Mouse (Mus musculus): ENCODE data around the gene Tbc1d2b. TPM values are rescaled to one million over a fixed set of nuclear protein-coding genes. Genes with fewer than 3 reads are reported as not detected.

Gene Tbc1d2b
- polyA plus RNA-seq, 1 experiment from 2014 or later, result 7.7 TPM

DNA sequence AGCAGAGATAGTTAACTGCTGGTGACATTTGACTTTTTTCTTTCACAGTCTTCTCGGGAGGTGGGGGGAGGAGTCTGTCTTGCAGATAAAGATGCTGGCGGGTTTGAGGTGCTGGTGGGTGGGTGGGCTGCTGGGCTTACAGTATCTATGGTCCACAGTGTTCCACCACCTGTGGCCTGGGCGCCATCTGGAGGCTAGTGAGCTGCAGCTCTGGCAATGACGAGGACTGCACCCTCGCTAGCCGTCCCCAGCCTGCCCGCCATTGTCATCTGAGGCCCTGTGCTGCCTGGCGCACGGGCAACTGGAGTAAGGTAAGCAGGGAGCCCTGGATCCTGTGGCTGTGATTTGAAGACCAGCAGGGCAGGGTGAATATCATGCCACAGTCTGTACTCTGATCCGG is 75.6 kb downstream of the Tbc1d2b start:
- no peaks in the 10 kb centered on the region for H3K9me3 ChIP-seq (replicated peaks)
- ATAC-seq (ENCODE audit: insufficient read depth), result no peak
- WGBS (ENCODE audit: insufficient replicate concordance), result 61% methylated on average over 10 of the region's 10 CpGs
- no peak overlapping the region for H3K4me3 ChIP-seq (replicated peaks)
- H3K27me3 ChIP-seq, result no peaks in the 10 kb centered on the region
- H3K4me2 ChIP-seq, result no peak overlapping the region
- no peaks in the 10 kb centered on the region for H3K36me3 ChIP-seq (replicated peaks)
- H3K4me1 ChIP-seq (replicated peaks), result peaks cover 8% of the 10 kb centered on the region
- no peak overlapping the region for H3K9ac ChIP-seq
- no peak overlapping the region for H3K27ac ChIP-seq (replicated peaks)

DNA sequence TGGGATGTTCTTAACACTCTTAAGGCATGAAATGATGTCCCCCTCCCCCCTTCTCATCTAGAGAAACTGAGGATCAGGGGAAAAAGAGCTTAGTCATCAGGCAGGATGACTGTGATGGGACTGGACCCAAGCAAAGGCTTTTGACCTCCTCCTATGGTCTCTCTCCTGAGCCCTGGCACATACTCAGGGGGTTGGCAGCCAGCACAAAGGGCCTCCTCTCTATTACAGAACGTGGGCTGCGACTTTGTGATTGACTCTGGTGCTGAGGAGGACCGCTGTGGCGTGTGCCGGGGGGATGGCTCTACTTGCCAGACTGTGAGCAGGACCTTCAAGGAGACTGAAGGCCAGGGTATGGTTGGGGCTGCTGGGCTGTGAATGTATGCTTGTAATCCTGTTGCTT is 81.2 kb downstream of the Tbc1d2b start:
- no peak overlapping the region for H3K4me2 ChIP-seq
- no peak for ATAC-seq (ENCODE audit: insufficient read depth)
- 62% methylated on average over 5 of the region's 5 CpGs for WGBS (ENCODE audit: insufficient replicate concordance)
- no peak overlapping the region for H3K9ac ChIP-seq
- no peaks in the 10 kb centered on the region for H3K9me3 ChIP-seq (replicated peaks)
- no peak overlapping the region for H3K4me3 ChIP-seq (replicated peaks)
- H3K27me3 ChIP-seq, result no peaks in the 10 kb centered on the region
- H3K36me3 ChIP-seq (replicated peaks), result no peaks in the 10 kb centered on the region
- no peaks in the 10 kb centered on the region for H3K4me1 ChIP-seq (replicated peaks)
- H3K27ac ChIP-seq (replicated peaks), result no peak overlapping the region

DNA sequence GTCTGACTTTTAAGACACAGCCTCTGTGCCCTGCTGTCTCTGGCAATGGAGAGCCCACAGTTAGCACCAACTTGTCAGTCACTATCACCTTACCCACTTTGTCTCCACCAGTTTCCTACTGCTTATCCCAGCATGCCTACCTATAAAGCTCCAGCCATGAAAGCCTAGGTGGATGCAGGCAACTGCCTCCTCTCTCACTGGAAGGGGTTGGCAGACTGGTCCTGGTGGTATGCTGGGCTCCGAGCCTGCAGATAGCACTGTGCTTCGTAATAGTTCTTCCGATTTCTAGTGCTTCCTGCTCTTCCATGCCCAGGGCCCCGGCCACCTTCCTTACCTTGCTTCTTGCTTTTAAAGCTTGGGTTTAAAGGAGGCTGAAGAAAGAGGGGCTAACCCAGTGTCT is 81.7 kb downstream of the Tbc1d2b start:
- no peaks in the 10 kb centered on the region for H3K4me1 ChIP-seq (replicated peaks)
- H3K9ac ChIP-seq, result no peak overlapping the region
- no peak for ATAC-seq (ENCODE audit: insufficient read depth)
- no peak overlapping the region for H3K4me2 ChIP-seq
- no peak overlapping the region for H3K4me3 ChIP-seq (replicated peaks)
- 74% methylated on average over 4 of the region's 4 CpGs for WGBS (ENCODE audit: insufficient replicate concordance)
- no peaks in the 10 kb centered on the region for H3K9me3 ChIP-seq (replicated peaks)
- H3K36me3 ChIP-seq (replicated peaks), result no peaks in the 10 kb centered on the region
- no peak overlapping the region for H3K27ac ChIP-seq (replicated peaks)
- H3K27me3 ChIP-seq, result no peaks in the 10 kb centered on the region

DNA sequence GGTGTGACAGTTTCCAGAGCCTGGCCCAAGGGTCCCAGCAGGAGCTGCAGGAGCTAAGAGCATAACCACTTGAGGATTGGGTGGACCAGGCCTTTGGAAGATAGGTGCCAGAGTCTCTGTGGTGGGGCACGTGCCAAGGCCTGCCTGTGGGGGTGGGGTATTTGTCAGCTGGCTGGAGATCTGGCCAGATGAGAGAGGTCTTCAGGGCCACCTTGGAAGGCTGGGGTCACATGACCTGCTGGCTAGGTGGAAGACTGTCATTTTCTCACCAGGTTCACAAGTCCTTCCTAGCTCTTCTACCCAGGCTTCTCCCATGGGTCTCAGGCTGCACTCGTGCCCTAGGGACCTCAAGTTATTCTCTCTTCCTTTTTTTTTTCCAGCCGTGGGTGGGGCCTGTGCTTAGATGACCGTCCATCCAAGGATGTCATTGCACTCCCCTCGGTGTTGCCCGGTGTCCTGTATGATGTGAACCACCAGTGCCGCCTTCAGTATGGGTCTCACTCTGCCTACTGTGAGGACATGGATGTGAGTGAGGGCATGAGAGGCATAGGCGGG is 85.2 kb downstream of the Tbc1d2b start:
- ATAC-seq (ENCODE audit: insufficient read depth), result no peak
- Histone ChIP-seq H3K27ac (replicated peaks) (no peak overlapping the region), H3K9ac (no peak overlapping the region), H3K4me1 (replicated peaks) (no peaks in the 10 kb centered on the region), H3K9me3 (replicated peaks) (no peaks in the 10 kb centered on the region), H3K27me3 (no peaks in the 10 kb centered on the region), H3K4me3 (replicated peaks) (no peak overlapping the region), H3K36me3 (replicated peaks) (no peaks in the 10 kb centered on the region), H3K4me2 (no peak overlapping the region)
- 57% methylated on average over 8 of the region's 8 CpGs for WGBS (ENCODE audit: insufficient replicate concordance)

DNA sequence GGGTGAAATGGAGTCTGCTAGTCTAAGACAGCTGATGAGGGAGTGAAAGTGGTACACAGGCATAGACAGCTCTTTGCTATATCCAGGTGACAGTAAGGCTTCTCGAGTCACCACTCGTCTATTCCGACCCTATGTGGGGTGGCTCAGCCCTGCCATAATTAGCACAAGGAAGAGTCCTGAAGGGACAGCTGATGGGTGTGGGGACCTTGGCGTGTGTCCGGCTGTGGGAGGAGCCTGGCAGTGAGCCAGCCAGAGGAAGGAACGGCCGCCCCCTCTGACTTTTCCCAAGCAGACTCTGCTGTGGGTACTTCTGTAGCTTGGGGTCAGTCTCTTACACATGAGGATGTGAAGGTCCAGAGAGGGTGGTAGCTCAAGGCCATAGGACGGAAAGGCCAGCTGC is 86.5 kb downstream of the Tbc1d2b start:
- Histone ChIP-seq H3K4me1 (replicated peaks) (no peaks in the 10 kb centered on the region), H3K36me3 (replicated peaks) (no peaks in the 10 kb centered on the region), H3K4me2 (no peak overlapping the region), H3K9ac (no peak overlapping the region), H3K9me3 (replicated peaks) (no peaks in the 10 kb centered on the region), H3K27ac (replicated peaks) (no peak overlapping the region), H3K27me3 (no peaks in the 10 kb centered on the region), H3K4me3 (replicated peaks) (no peak overlapping the region)
- 0 out of 2 replicates have a peak, but pooled peaks have one; percentile 9 for ATAC-seq (ENCODE audit: insufficient read depth)
- 56% methylated on average over 8 of the region's 8 CpGs for WGBS (ENCODE audit: insufficient replicate concordance)

DNA sequence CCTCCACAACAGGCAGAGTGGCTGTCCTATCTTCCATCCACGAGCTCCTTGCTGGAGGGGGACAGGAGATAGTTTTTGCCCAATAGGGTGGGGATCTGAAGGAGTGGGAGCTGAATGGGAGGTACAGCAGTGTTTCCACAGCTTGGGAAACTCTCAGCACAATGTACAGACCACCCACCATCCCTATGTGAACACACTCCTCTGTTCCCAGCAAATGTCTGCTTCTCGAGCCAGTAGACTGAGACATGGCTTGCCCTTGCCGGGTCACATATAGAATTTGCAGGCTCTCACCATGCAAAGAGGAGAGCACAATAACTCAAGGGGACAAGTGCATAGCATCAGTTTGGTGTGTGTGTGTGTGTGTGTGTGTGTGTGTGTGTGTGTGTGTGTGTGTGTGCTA is 87.1 kb downstream of the Tbc1d2b start:
- no peak overlapping the region for H3K27ac ChIP-seq (replicated peaks)

DNA sequence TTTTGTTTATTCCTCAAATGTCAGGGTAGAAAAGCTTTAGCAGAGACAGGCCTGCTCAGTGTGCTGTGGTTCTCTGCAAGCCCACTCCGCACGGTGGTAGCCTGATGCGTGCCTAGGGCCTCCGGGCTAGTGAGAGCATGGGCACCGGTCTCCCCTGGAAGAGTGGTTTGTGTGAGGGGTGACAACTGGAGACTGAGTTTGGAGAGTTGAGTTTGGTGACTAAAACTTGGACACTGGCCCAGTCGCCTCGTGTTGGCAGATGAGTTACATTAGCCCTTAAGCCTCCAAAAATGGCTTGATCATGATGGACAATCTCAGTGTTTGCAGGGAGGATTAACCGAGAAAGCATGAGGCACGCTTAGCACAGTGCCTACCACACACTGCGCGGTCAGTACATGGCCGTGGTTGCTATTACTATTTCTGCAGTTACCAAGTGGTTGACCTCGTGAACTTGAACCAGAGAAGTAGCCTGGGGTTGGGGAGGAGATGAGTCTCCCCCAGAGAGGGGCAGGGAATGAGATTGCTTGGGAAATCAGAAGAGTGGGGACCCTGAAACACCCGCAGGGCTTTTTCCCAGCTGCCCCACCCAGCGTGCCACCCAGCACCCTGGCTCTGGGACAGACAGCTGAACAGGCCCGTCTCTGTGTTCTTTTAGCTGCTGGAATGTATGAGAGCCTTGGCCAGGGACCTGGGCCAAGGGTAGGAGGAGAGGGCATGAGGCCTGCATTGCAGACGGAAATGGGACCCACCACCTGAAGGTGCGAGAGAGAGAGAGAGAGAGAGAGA is 87.8 kb downstream of the Tbc1d2b start:
- no peak overlapping the region for H3K9ac ChIP-seq

More for the DNA sequence above, 87.1 kb downstream of the Tbc1d2b start:
- Histone ChIP-seq H3K4me1 (replicated peaks) (no peaks in the 10 kb centered on the region), H3K9me3 (replicated peaks) (no peaks in the 10 kb centered on the region), H3K9ac (no peak overlapping the region), H3K27me3 (no peaks in the 10 kb centered on the region), H3K4me2 (no peak overlapping the region), H3K4me3 (replicated peaks) (no peak overlapping the region), H3K36me3 (replicated peaks) (no peaks in the 10 kb centered on the region)
- WGBS (ENCODE audit: insufficient replicate concordance), result 49% methylated on average over 3 of the region's 3 CpGs
- no peak for ATAC-seq (ENCODE audit: insufficient read depth)

DNA sequence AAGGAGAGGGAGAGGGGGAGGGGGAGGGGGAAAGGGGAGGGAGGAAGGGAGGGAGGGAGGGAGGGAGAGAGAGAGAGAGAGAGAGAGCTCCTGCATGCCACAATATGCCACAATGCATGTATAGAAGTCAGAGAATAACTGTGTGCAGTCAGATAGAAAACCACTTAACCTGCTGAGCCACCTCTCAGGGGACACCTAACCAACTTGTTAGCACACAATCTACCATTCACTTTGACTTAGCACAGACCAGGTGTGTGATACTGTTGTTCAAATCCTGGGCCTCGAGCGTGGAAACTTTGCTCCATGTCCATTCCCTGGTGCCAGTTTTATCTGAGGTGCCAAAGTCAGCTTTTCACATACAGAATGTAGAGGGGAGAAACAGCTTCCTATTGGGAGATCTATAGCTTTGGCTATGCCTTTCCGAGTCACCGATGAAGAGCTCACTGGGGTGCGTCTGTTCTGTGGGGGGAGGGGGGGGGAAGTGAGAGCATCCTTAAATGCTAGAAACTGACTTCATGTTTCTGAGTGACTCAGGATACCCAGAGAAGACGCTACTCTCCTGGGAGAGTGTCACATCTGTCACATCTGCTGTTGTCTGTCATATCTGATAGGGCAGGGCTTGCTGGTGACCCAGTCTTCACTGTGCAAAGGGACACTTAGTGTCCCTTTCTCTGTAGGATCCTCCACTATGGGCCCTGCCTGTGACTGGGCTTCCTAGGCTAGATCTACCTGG is 88.8 kb downstream of the Tbc1d2b start:
- Histone ChIP-seq H3K27ac (replicated peaks) (no peak overlapping the region), H3K9ac (no peak overlapping the region), H3K4me3 (replicated peaks) (no peak overlapping the region), H3K4me1 (replicated peaks) (no peaks in the 10 kb centered on the region), H3K4me2 (no peak overlapping the region), H3K9me3 (replicated peaks) (no peaks in the 10 kb centered on the region), H3K36me3 (replicated peaks) (no peaks in the 10 kb centered on the region), H3K27me3 (no peaks in the 10 kb centered on the region)
- ATAC-seq (ENCODE audit: insufficient read depth), result no peak
- 66% methylated on average over 6 of the region's 6 CpGs for WGBS (ENCODE audit: insufficient replicate concordance)

More for the DNA sequence above, 87.8 kb downstream of the Tbc1d2b start:
- no peak overlapping the region for H3K4me2 ChIP-seq
- no peaks in the 10 kb centered on the region for H3K27me3 ChIP-seq
- no peaks in the 10 kb centered on the region for H3K9me3 ChIP-seq (replicated peaks)
- no peak for ATAC-seq (ENCODE audit: insufficient read depth)
- no peaks in the 10 kb centered on the region for H3K4me1 ChIP-seq (replicated peaks)
- no peak overlapping the region for H3K4me3 ChIP-seq (replicated peaks)
- H3K36me3 ChIP-seq (replicated peaks), result no peaks in the 10 kb centered on the region
- 65% methylated on average over 18 of the region's 18 CpGs for WGBS (ENCODE audit: insufficient replicate concordance)
- no peak overlapping the region for H3K27ac ChIP-seq (replicated peaks)

DNA sequence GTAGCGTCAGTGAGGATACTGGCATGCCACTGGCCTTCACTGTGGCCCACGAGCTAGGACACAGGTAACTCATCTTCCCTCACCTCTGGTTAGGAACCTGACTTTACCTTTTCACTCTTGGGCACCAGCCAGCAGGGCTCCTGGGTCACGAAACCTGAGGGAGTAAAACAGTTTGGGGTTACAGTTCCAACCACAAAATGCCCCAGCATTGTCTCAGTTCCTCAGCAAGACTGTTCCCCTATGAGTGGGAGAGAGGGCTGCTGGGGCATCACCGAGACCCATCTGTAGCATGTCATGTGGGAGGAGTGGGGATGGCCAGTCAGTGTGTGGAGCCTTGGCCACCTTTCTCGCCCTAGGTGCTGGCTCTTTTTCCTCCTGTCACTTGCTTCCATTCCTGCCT is 91.2 kb downstream of the Tbc1d2b start:
- Histone ChIP-seq H3K36me3 (replicated peaks) (no peaks in the 10 kb centered on the region), H3K9me3 (replicated peaks) (no peaks in the 10 kb centered on the region), H3K27ac (replicated peaks) (no peak overlapping the region), H3K27me3 (no peaks in the 10 kb centered on the region), H3K4me2 (no peak overlapping the region), H3K4me3 (replicated peaks) (no peak overlapping the region), H3K9ac (no peak overlapping the region), H3K4me1 (replicated peaks) (no peaks in the 10 kb centered on the region)
- no peak for ATAC-seq (ENCODE audit: insufficient read depth)
- WGBS (ENCODE audit: insufficient replicate concordance), result 54% methylated on average over 5 of the region's 5 CpGs

DNA sequence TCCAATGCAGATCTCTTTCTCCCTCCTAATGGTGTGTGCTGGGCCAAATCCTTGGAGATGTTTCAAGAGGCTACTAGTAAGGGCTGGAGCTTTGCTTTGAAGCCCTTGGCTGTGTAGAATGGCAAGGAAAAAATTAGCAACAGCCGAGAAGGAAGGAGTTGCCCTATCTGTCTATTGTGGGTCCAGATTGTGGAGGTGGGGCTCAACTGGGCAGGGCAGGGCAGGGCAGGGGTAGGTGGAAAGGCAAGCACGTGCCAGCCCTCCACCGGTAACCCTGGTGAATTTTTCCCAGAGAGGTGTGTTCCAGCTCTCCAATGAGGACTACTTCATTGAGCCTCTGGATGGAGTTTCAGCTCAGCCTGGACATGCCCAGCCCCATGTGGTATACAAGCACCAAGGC is 97.3 kb downstream of the Tbc1d2b start:
- no peak overlapping the region for H3K9ac ChIP-seq
- H3K9me3 ChIP-seq (replicated peaks), result no peaks in the 10 kb centered on the region
- H3K4me2 ChIP-seq, result no peak overlapping the region
- H3K27ac ChIP-seq (replicated peaks), result no peak overlapping the region
- H3K4me1 ChIP-seq (replicated peaks), result no peaks in the 10 kb centered on the region
- H3K36me3 ChIP-seq (replicated peaks), result no peaks in the 10 kb centered on the region
- no peak for ATAC-seq (ENCODE audit: insufficient read depth)
- no peak overlapping the region for H3K4me3 ChIP-seq (replicated peaks)
- WGBS (ENCODE audit: insufficient replicate concordance), result 41% methylated on average over 3 of the region's 3 CpGs
- H3K27me3 ChIP-seq, result no peaks in the 10 kb centered on the region

DNA sequence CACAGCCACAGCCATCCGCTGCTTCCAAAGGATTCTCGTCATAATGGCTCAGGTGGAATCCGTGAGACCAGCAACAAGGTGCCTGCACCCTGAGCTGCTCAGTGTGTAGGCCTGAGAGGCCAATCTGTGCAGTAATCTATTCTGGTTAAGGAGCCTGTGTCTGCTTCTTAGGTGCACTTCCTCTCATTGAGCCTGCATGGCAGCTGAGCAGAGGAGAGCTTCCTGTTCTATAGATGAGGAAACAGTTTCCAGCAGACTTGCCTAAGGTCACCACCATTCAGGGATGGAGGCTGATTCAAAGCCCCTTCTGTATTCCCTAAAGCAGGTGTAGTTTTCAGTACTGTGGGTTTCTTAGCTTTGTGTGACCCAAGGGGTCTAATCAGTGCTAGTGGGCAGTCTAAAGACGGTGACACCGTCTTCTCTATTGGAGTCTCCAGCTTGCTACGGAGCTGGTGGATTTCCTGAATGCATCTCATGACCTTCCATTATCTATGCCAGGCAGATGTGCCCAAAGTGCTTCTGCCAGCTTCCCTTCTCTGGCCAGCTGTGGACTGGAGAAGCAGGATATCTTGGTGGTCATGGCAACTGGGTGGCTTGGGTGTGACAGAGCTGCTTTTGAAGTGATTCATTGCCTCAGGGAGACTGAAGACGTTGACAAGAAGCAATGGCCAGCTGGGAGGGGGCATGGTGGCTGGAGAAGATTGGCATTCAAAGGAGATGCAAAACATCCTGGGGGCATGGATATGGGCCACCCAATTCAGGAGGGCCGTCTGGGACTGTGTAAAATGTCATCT is 97.9 kb downstream of the Tbc1d2b start:
- no peak overlapping the region for H3K9ac ChIP-seq
- no peaks in the 10 kb centered on the region for H3K4me1 ChIP-seq (replicated peaks)
- no peaks in the 10 kb centered on the region for H3K9me3 ChIP-seq (replicated peaks)
- H3K4me3 ChIP-seq (replicated peaks), result no peak overlapping the region
- no peak overlapping the region for H3K27ac ChIP-seq (replicated peaks)
- no peak overlapping the region for H3K4me2 ChIP-seq
- H3K36me3 ChIP-seq (replicated peaks), result no peaks in the 10 kb centered on the region
- 52% methylated on average over 8 of the region's 8 CpGs for WGBS (ENCODE audit: insufficient replicate concordance)
- H3K27me3 ChIP-seq, result no peaks in the 10 kb centered on the region
- no peak for ATAC-seq (ENCODE audit: insufficient read depth)
